Mouse (Mus musculus): ENCODE results near the gene Tbc1d16. TPM values are rescaled to one million over a fixed set of nuclear protein-coding genes. Genes with fewer than 3 reads are reported as not detected.

Gene Tbc1d16
- polyA plus RNA-seq, 1 experiment from 2014 or later: 47.7 TPM

DNA sequence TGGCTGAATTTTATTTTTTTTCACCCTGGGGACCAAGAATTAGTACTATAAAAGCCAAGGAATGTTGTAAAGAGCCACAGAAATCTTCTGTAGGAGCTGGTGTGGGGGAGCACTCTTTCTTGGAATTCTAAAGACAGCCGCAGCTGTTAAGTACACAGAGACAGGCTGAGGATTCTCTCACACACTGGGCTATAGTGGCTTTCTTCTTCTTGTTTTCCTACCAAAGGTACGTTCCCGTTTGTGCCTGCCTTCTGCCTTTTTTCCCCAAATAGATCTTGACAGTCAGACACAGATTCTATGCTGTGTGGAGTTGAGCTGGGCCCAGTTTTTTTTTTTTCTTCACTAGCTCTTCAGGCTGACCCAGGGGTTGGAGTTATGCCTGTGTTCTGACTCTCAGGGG, 132.9 kb downstream of the Tbc1d16 start:
- no peaks in the 10 kb centered on the region for H3K27me3 ChIP-seq (ENCODE audit: control insufficient read depth, insufficient read depth, low read depth, low read length)
- H3K9ac ChIP-seq (ENCODE audit: low read depth, low read length): no peak overlapping the region
- no peak overlapping the region for H3K4me3 ChIP-seq (ENCODE audit: low read depth, low read length)
- no peak for ATAC-seq
- H3K9me3 ChIP-seq (replicated peaks; ENCODE audit: control insufficient read depth, low read length, poor library complexity, severe bottlenecking): no peaks in the 10 kb centered on the region
- H3K4me1 ChIP-seq (ENCODE audit: control insufficient read depth, insufficient read depth, low read length): peaks cover 4% of the 10 kb centered on the region
- H3K36me3 ChIP-seq (ENCODE audit: control insufficient read depth, insufficient read depth, low read length): no peaks in the 10 kb centered on the region
- no peak overlapping the region for H3K27ac ChIP-seq (ENCODE audit: low read length)
- no peak overlapping the region for H3K4me2 ChIP-seq (ENCODE audit: low read length)
- WGBS: 49% methylated on average over 3 of the region's 3 CpGs

DNA sequence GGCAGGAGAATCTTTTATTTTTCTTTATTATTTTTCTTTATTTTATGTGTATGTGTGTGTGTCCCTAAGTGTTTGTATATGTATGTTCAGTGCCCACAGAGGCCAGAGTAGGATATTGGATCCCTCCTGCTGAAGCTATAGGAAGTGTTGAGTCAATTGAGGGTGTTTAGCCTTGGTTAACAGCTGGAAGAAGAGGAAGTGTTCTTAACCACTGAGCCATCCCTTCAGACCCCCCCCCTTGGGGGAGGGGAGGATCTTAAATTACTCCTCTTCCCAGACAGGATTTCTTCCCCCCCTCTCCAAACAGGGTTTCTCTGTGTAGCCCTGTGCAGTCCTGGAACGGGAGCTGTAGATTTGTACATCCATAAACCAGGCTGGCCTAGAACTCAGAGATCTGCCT, 135.0 kb downstream of the Tbc1d16 start:
- peaks cover 18% of the 10 kb centered on the region for H3K4me1 ChIP-seq (ENCODE audit: control insufficient read depth, insufficient read depth, low read length)
- 88% methylated on average over 1 of the region's 1 CpGs for whole genome bisulfite sequencing
- no peak overlapping the region for H3K27ac ChIP-seq (ENCODE audit: low read length)
- H3K36me3 ChIP-seq (ENCODE audit: control insufficient read depth, insufficient read depth, low read length): no peaks in the 10 kb centered on the region
- no peak overlapping the region for H3K9ac ChIP-seq (ENCODE audit: low read depth, low read length)
- no peak overlapping the region for H3K4me3 ChIP-seq (ENCODE audit: low read depth, low read length)
- H3K27me3 ChIP-seq (ENCODE audit: control insufficient read depth, insufficient read depth, low read depth, low read length): peaks cover 9% of the 10 kb centered on the region
- ATAC-seq: no peak
- no peaks in the 10 kb centered on the region for H3K9me3 ChIP-seq (replicated peaks; ENCODE audit: control insufficient read depth, low read length, poor library complexity, severe bottlenecking)
- H3K4me2 ChIP-seq (ENCODE audit: low read length): no peak overlapping the region

Small RNA genes lying within 50 kb of the gene (microRNA-seq; reads per million reads assigned to microRNA genes)
- 4.1 reads per million, percentile 20 among the genes with 10 or more reads in this experiment for gene Mir6934

Other genes starting within 250 kb of the Tbc1d16 start
- not detected in 2 replicates for gene Enpp7, start 240.3 kb downstream of the Tbc1d16 start, polyA plus RNA-seq (2015; fragmentation: Nextera tagmentation; extraction: Ambion mirVana)
- 13.3 and 18.0 TPM in 2 replicates for gene Cbx2, start 205.5 kb downstream of the Tbc1d16 start, polyA plus RNA-seq (2015; fragmentation: Nextera tagmentation; extraction: Ambion mirVana)
- gene Cbx8, start 187.5 kb downstream of the Tbc1d16 start, polyA plus RNA-seq (2015; fragmentation: Nextera tagmentation; extraction: Ambion mirVana): 8.5 and 8.6 TPM in 2 replicates
- 23.9 and 25.6 TPM in 2 replicates for gene Cbx4, start 142.3 kb downstream of the Tbc1d16 start, polyA plus RNA-seq (2015; fragmentation: Nextera tagmentation; extraction: Ambion mirVana)
- gene Ccdc40, start 73 bp upstream of the Tbc1d16 start, polyA plus RNA-seq (2015; fragmentation: Nextera tagmentation; extraction: Ambion mirVana): 18.0 and 20.1 TPM in 2 replicates
- 102 and 120 TPM in 2 replicates for gene Gaa, start 39.4 kb upstream of the Tbc1d16 start, polyA plus RNA-seq (2015; fragmentation: Nextera tagmentation; extraction: Ambion mirVana)
- gene Eif4a3, start 71.6 kb upstream of the Tbc1d16 start, polyA plus RNA-seq (2015; fragmentation: Nextera tagmentation; extraction: Ambion mirVana): 228 and 237 TPM in 2 replicates
- 0.29 and 0.38 TPM in 2 replicates for gene Card14, start 79.3 kb upstream of the Tbc1d16 start, polyA plus RNA-seq (2015; fragmentation: Nextera tagmentation; extraction: Ambion mirVana)
- gene Sgsh, start 127.0 kb upstream of the Tbc1d16 start, polyA plus RNA-seq (2015; fragmentation: Nextera tagmentation; extraction: Ambion mirVana): 4.1 and 4.7 TPM in 2 replicates
- gene Slc26a11, start 127.1 kb upstream of the Tbc1d16 start, polyA plus RNA-seq (2015; fragmentation: Nextera tagmentation; extraction: Ambion mirVana): 7.5 and 7.9 TPM in 2 replicates
- gene Rnf213, start 164.6 kb upstream of the Tbc1d16 start, polyA plus RNA-seq (2015; fragmentation: Nextera tagmentation; extraction: Ambion mirVana): 0.57 and 0.90 TPM in 2 replicates